Mouse (Mus musculus) thymus, adult 2 months (tissue): Measurements from ENCODE around the gene Lrch3.

ENCODE experiments used
- CTCF ChIP-seq: fragments of 200-500 bp; IDR thresholded peaks from 2 replicates; pipeline ENCODE4 v1.5.1; 2012; ENCODE audit warnings: mild to moderate bottlenecking, control low read depth, low read length, moderate library complexity, borderline replicate concordance; ENCODE audit not compliant: control insufficient read depth, poor library complexity, insufficient read depth; ENCODE audit errors: extremely low read depth
- POLR2A ChIP-seq: fragments of 200-500 bp; IDR thresholded peaks from 2 replicates; pipeline ENCODE4 v1.6.1; 2012; ENCODE audit warnings: mild to moderate bottlenecking, low read length, control low read depth, moderate library complexity; ENCODE audit not compliant: control insufficient read depth, poor library complexity, insufficient read depth; ENCODE audit errors: extremely low read depth

- TF ChIP-seq CTCF (no peak), POLR2A (no peak)
These were observed 66.3 kb downstream of the Lrch3 start for GRCm38 (mm10) chr16:32980227-32980626.
